Mouse (Mus musculus): ENCODE measurements at regions not wholly inside any gene's neighbourhood (a gene's known extent, or its start where the extent isn't known, plus 50 kb on each side); places are given as distances from the start of the nearest gene placed in this dataset.

- DNase-seq (ENCODE audit: low spot score) (no peak), ATAC-seq (ENCODE audit: low FRiP score, low TSS enrichment) (no peak)
- H3K4me1 ChIP-seq (replicated peaks; ENCODE audit: control insufficient read depth, insufficient read depth), result no peaks in the 10 kb centered on the region
- TF ChIP-seq CTCF (IDR thresholded peaks at IDR 0.05; ENCODE audit: low read depth), result no peak
- TF ChIP-seq EP300 (optimal IDR thresholded peaks at IDR 0.05), result no peak
- H3K4me2 ChIP-seq (replicated peaks; ENCODE audit: low read depth), result no peak overlapping the region
- H3K27ac ChIP-seq (replicated peaks), result no peak overlapping the region
- H3K9me3 ChIP-seq (ENCODE audit: control insufficient read depth, low read length), result no peaks in the 10 kb centered on the region
- H3K36me3 ChIP-seq (ENCODE audit: control insufficient read depth, insufficient read depth, low read length), result no peaks in the 10 kb centered on the region
- H3K4me3 ChIP-seq (ENCODE audit: low read depth, low read length), result no peak overlapping the region
- H3K9ac ChIP-seq (ENCODE audit: low read length), result no peak overlapping the region
- 35% methylated on average over 2 of the region's 2 CpGs for WGBS
- no peaks in the 10 kb centered on the region for H3K27me3 ChIP-seq (ENCODE audit: control insufficient read depth, insufficient read depth, low read length)
Measured at GRCm38 (mm10) chr12:67318687-67319086, 96.3 kb upstream of the Mdga2 start.

- Histone ChIP-seq H3K36me3 (ENCODE audit: control insufficient read depth, insufficient read depth, low read length) (no peaks in the 10 kb centered on the region), H3K27ac (replicated peaks) (no peak overlapping the region), H3K4me2 (replicated peaks; ENCODE audit: low read depth) (no peak overlapping the region), H3K27me3 (ENCODE audit: control insufficient read depth, insufficient read depth, low read length) (no peaks in the 10 kb centered on the region), H3K9ac (ENCODE audit: low read length) (no peak overlapping the region), H3K4me3 (ENCODE audit: low read depth, low read length) (no peak overlapping the region), H3K9me3 (ENCODE audit: control insufficient read depth, low read length) (no peaks in the 10 kb centered on the region), H3K4me1 (replicated peaks; ENCODE audit: control insufficient read depth, insufficient read depth) (no peaks in the 10 kb centered on the region)
- WGBS, result 82% methylated on average over 1 of the region's 1 CpGs
- ATAC-seq (ENCODE audit: low FRiP score, low TSS enrichment) (no peak), DNase-seq (ENCODE audit: low spot score) (no peak)
- no peak for TF ChIP-seq EP300 (optimal IDR thresholded peaks at IDR 0.05)
- no peak for TF ChIP-seq CTCF (IDR thresholded peaks at IDR 0.05; ENCODE audit: low read depth)
Measured at GRCm38 (mm10) chr12:67300245-67300644, 77.9 kb upstream of the Mdga2 start.

GRCm38 (mm10) chr12:67290054-67290453 is 67.7 kb upstream of the Mdga2 start:
- 49% methylated on average over 2 of the region's 2 CpGs for WGBS
- no peak for DNase-seq (ENCODE audit: low spot score)
- ATAC-seq (ENCODE audit: low FRiP score, low TSS enrichment), result no peak

GRCm38 (mm10) chr12:67272863-67273262 is 50.5 kb upstream of the Mdga2 start:
- Histone ChIP-seq H3K4me3 (ENCODE audit: low read depth, low read length) (no peak overlapping the region), H3K36me3 (ENCODE audit: control insufficient read depth, insufficient read depth, low read length) (no peaks in the 10 kb centered on the region), H3K4me2 (replicated peaks; ENCODE audit: low read depth) (no peak overlapping the region), H3K4me1 (replicated peaks; ENCODE audit: control insufficient read depth, insufficient read depth) (no peaks in the 10 kb centered on the region), H3K27me3 (ENCODE audit: control insufficient read depth, insufficient read depth, low read length) (no peaks in the 10 kb centered on the region), H3K9ac (ENCODE audit: low read length) (no peak overlapping the region), H3K9me3 (ENCODE audit: control insufficient read depth, low read length) (no peaks in the 10 kb centered on the region), H3K27ac (replicated peaks) (no peak overlapping the region)
- TF ChIP-seq EP300 (optimal IDR thresholded peaks at IDR 0.05), result no peak
- ATAC-seq (ENCODE audit: low FRiP score, low TSS enrichment) (no peak), DNase-seq (ENCODE audit: low spot score) (no peak)

More at GRCm38 (mm10) chr12:67290054-67290453, 67.7 kb upstream of the Mdga2 start:
- H3K4me2 ChIP-seq (replicated peaks; ENCODE audit: low read depth), result no peak overlapping the region
- H3K27ac ChIP-seq (replicated peaks), result no peak overlapping the region
- no peak overlapping the region for H3K9ac ChIP-seq (ENCODE audit: low read length)
- H3K36me3 ChIP-seq (ENCODE audit: control insufficient read depth, insufficient read depth, low read length), result no peaks in the 10 kb centered on the region
- no peak for TF ChIP-seq CTCF (IDR thresholded peaks at IDR 0.05; ENCODE audit: low read depth)
- H3K9me3 ChIP-seq (ENCODE audit: control insufficient read depth, low read length), result no peaks in the 10 kb centered on the region
- no peak overlapping the region for H3K4me3 ChIP-seq (ENCODE audit: low read depth, low read length)
- no peaks in the 10 kb centered on the region for H3K4me1 ChIP-seq (replicated peaks; ENCODE audit: control insufficient read depth, insufficient read depth)
- no peaks in the 10 kb centered on the region for H3K27me3 ChIP-seq (ENCODE audit: control insufficient read depth, insufficient read depth, low read length)

- H3K9me3 ChIP-seq (ENCODE audit: control insufficient read depth, low read length), result no peaks in the 10 kb centered on the region
- H3K9ac ChIP-seq (ENCODE audit: low read length), result no peak overlapping the region
- no peak overlapping the region for H3K27ac ChIP-seq (replicated peaks)
- no peaks in the 10 kb centered on the region for H3K27me3 ChIP-seq (ENCODE audit: control insufficient read depth, insufficient read depth, low read length)
- DNase-seq (ENCODE audit: low spot score) (no peak), ATAC-seq (ENCODE audit: low FRiP score, low TSS enrichment) (no peak)
- no peaks in the 10 kb centered on the region for H3K36me3 ChIP-seq (ENCODE audit: control insufficient read depth, insufficient read depth, low read length)
- H3K4me3 ChIP-seq (ENCODE audit: low read depth, low read length), result no peak overlapping the region
- 93% methylated on average over 1 of the region's 1 CpGs for WGBS
- H3K4me1 ChIP-seq (replicated peaks; ENCODE audit: control insufficient read depth, insufficient read depth), result no peaks in the 10 kb centered on the region
- H3K4me2 ChIP-seq (replicated peaks; ENCODE audit: low read depth), result no peak overlapping the region
- TF ChIP-seq EP300 (optimal IDR thresholded peaks at IDR 0.05) (no peak), CTCF (IDR thresholded peaks at IDR 0.05; ENCODE audit: low read depth) (no peak)
Measured at GRCm38 (mm10) chr12:67272329-67272728, 50.0 kb upstream of the Mdga2 start.
